In the genomic region with DNA sequence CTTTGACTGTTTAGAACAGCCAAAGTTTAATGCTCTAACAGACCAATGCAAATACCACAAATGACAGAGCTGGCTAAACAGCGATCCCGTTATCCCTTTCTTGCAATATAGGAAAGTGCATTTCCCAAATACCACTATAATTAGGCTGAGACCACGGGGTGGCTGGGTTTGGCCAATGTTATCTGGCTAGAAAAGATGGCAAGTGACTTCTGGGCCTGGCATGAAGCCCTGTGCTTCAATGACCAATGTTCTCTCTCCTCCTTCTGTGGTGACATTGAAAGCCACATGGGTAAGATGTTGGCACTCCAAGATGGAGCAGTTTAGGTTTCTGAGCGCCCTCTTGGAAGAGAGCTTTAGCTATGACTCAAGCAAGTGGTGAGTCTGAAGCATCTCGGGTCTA, we compare ENCODE assay signal across 23 mouse cellular contexts.
"Had no signal": no experiment of that assay in that cellular context is flagged by ENCODE, and none has a peak within 500 bp of the region (broad histone marks: within the 10 kb centered on the region; RNA-seq: fewer than 3 reads in every experiment).

No protein-coding gene starts in this region.

- H3K9ac ChIP-seq: limb, embryonic 12.5 days; limb, embryonic 15.5 days; liver, embryonic 14.5 days; liver, postnatal 0 days; lung, embryonic 15.5 days; midbrain, embryonic 13.5 days; neural tube, embryonic 13.5 days; stomach, embryonic 15.5 days had no signal

- H3K36me3 ChIP-seq: limb, embryonic 12.5 days; limb, embryonic 15.5 days; lung, embryonic 15.5 days; midbrain, embryonic 10.5 days; midbrain, embryonic 13.5 days; neural tube, embryonic 13.5 days; stomach, embryonic 15.5 days had no signal

- ATAC-seq: liver, postnatal 0 days; midbrain, embryonic 13.5 days; midbrain, embryonic 16.5 days had no signal

- H3K27me3 ChIP-seq: limb, embryonic 12.5 days; limb, embryonic 15.5 days; lung, embryonic 15.5 days; midbrain, embryonic 13.5 days; neural tube, embryonic 13.5 days; stomach, embryonic 15.5 days had no signal

- H3K4me2 ChIP-seq: limb, embryonic 12.5 days; limb, embryonic 15.5 days; liver, embryonic 11.5 days; lung, embryonic 15.5 days; midbrain, embryonic 13.5 days; neural tube, embryonic 13.5 days; stomach, embryonic 15.5 days had no signal

- H3K9me3 ChIP-seq: limb, embryonic 12.5 days; limb, embryonic 15.5 days; lung, embryonic 15.5 days; megakaryocyte, embryonic 14.5 days; midbrain, embryonic 10.5 days; midbrain, embryonic 13.5 days; neural tube, embryonic 13.5 days; stomach, embryonic 15.5 days had no signal

- H3K4me1 ChIP-seq: limb, embryonic 12.5 days; limb, embryonic 15.5 days; lung, embryonic 15.5 days; megakaryocyte, embryonic 14.5 days; stomach, embryonic 15.5 days had no signal

- H3K27ac ChIP-seq: limb, embryonic 12.5 days; limb, embryonic 15.5 days; liver, embryonic 14.5 days; lung, embryonic 15.5 days; midbrain, embryonic 10.5 days; midbrain, embryonic 13.5 days; neural tube, embryonic 13.5 days; stomach, embryonic 15.5 days had no signal

- DNase-seq: kidney, adult 9 months; kidney, postnatal 25 days; left cerebral cortex, postnatal 4 days; liver, postnatal 0 days; lung, postnatal 10 days; lung, postnatal 36 days; retina, postnatal 1 day; spleen, adult 18-20 months; thymus, adult 2 months; thymus, postnatal 14 days; thymus, postnatal 4 days had no signal

- H3K4me3 ChIP-seq: limb, embryonic 12.5 days; limb, embryonic 15.5 days; lung, embryonic 15.5 days; megakaryocyte, embryonic 14.5 days; midbrain, embryonic 10.5 days; midbrain, embryonic 13.5 days; myocyte; neural tube, embryonic 13.5 days; stomach, embryonic 15.5 days had no signal
